Mouse (Mus musculus): ENCODE measurements at regions not wholly inside any gene's neighbourhood (a gene's known extent, or its start where the extent isn't known, plus 50 kb on each side); places are given as distances from the start of the nearest gene placed in this dataset.

DNA sequence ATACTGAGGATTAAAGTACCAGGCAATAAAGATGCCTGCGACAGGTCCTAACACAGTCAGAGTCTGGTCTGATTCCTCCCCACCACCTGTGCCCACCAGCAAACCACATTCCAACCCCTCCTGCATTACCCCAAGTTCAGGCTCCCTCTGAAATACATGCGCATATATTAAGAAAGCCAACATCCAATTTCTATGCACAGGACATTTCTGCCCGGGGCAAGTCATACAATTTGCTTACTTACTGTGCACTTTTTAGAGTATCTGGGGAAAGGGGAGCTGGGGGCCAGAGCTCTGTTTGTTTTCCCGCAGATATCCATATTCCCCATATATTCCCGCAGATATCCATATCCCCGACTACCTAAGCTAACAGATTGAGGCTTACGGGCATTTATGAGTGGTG lies 261.1 kb upstream of the Srrm4 start:
- H3K4me2 ChIP-seq (replicated peaks; ENCODE audit: low read depth, low read length), result no peak overlapping the region
- H3K4me3 ChIP-seq (ENCODE audit: low read depth, low read length), result no peak overlapping the region
- no peak for ATAC-seq (ENCODE audit: insufficient number of reproducible peaks, insufficient read depth, low FRiP score, low read depth)
- H3K4me1 ChIP-seq (ENCODE audit: control insufficient read depth, insufficient read depth, low read length), result no peaks in the 10 kb centered on the region
- H3K27me3 ChIP-seq (ENCODE audit: control insufficient read depth, insufficient read depth, low read length), result no peaks in the 10 kb centered on the region
- H3K27ac ChIP-seq (ENCODE audit: low read length), result no peak overlapping the region
- H3K9ac ChIP-seq (replicated peaks; ENCODE audit: low read depth, low read length), result no peak overlapping the region
- 85% methylated on average over 7 of the region's 7 CpGs for WGBS
- no peaks in the 10 kb centered on the region for H3K9me3 ChIP-seq (ENCODE audit: control insufficient read depth, low read depth, low read length)
- no peaks in the 10 kb centered on the region for H3K36me3 ChIP-seq (ENCODE audit: control insufficient read depth, insufficient read depth, low read length)

DNA sequence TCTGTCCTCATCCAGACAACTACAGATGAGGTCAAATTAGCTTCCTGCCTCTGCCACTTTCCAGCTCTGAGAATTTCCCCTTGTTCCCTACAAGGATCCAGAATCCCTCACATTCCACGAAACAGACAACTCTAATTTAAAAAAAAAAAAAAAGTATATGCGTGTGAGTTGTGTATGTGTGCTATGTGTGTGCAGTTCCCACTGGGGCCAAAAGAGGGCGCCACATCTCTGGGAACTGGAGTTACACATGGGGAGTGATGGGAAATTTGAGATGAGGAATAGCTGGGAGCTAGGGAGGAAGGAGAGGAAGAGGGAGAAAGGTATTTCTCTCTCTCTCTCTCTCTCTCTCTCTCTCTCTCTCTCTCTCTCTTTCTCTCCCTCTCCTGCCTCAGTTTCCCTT lies 240.3 kb upstream of the Srrm4 start:
- H3K9ac ChIP-seq (replicated peaks; ENCODE audit: low read depth, low read length), result no peak overlapping the region
- H3K36me3 ChIP-seq (ENCODE audit: control insufficient read depth, insufficient read depth, low read length), result no peaks in the 10 kb centered on the region
- no peak overlapping the region for H3K4me3 ChIP-seq (ENCODE audit: low read depth, low read length)
- H3K4me1 ChIP-seq (ENCODE audit: control insufficient read depth, insufficient read depth, low read length), result no peaks in the 10 kb centered on the region
- no peaks in the 10 kb centered on the region for H3K9me3 ChIP-seq (ENCODE audit: control insufficient read depth, low read depth, low read length)
- ATAC-seq (ENCODE audit: insufficient number of reproducible peaks, insufficient read depth, low FRiP score, low read depth), result no peak
- no peaks in the 10 kb centered on the region for H3K27me3 ChIP-seq (ENCODE audit: control insufficient read depth, insufficient read depth, low read length)
- H3K27ac ChIP-seq (ENCODE audit: low read length), result no peak overlapping the region
- H3K4me2 ChIP-seq (replicated peaks; ENCODE audit: low read depth, low read length), result no peak overlapping the region
- WGBS, result 69% methylated on average over 3 of the region's 3 CpGs

DNA sequence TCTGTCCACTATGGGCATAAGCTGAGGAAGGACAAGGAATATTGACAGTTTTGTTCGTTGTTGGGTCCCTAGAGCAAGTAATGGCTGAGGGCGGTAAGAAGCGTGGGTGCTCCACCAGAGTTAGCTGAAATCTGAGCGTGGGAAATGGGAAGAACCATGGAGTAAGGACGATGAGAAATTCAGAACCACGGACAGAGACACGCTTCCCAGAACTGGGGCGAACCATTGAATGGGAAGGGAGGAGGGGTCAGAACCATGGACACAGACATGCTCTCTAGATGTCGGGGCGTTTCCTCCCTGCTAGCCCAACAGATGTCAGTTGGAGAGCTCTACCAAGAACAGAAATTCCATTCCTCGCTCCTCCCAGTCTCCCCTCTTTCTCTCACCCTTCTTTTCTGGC lies 238.2 kb upstream of the Srrm4 start:
- no peaks in the 10 kb centered on the region for H3K36me3 ChIP-seq (ENCODE audit: control insufficient read depth, insufficient read depth, low read length)
- no peak overlapping the region for H3K4me3 ChIP-seq (ENCODE audit: low read depth, low read length)
- H3K4me1 ChIP-seq (ENCODE audit: control insufficient read depth, insufficient read depth, low read length), result no peaks in the 10 kb centered on the region
- H3K4me2 ChIP-seq (replicated peaks; ENCODE audit: low read depth, low read length), result no peak overlapping the region
- H3K27ac ChIP-seq (ENCODE audit: low read length), result no peak overlapping the region
- no peaks in the 10 kb centered on the region for H3K9me3 ChIP-seq (ENCODE audit: control insufficient read depth, low read depth, low read length)
- H3K27me3 ChIP-seq (ENCODE audit: control insufficient read depth, insufficient read depth, low read length), result no peaks in the 10 kb centered on the region
- 9% methylated on average over 11 of the region's 11 CpGs for WGBS
- no peak overlapping the region for H3K9ac ChIP-seq (replicated peaks; ENCODE audit: low read depth, low read length)
- no peak for ATAC-seq (ENCODE audit: insufficient number of reproducible peaks, insufficient read depth, low FRiP score, low read depth)

DNA sequence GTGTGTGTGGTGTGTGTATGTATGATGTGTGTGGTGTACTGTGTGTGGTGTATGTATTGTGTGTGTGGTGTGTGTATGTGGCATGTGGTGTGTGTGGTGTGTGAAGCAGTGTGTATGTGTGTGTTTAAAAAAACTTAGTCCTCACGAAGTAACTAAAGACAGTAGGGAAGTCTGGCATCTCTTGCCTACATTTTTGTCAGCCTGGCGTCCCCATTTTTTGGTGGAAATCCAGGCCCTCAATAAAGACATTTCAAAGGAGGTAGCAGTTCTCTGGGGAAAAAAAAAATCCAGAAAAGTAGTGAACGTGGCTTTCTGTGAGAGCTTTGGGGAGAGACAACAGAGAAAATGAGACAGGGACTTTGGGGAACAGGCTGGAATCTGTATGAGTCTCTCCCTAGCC lies 231.6 kb upstream of the Srrm4 start:
- Histone ChIP-seq H3K4me3 (ENCODE audit: low read depth, low read length) (no peak overlapping the region), H3K9ac (replicated peaks; ENCODE audit: low read depth, low read length) (no peak overlapping the region), H3K27me3 (ENCODE audit: control insufficient read depth, insufficient read depth, low read length) (no peaks in the 10 kb centered on the region), H3K4me2 (replicated peaks; ENCODE audit: low read depth, low read length) (no peak overlapping the region), H3K9me3 (ENCODE audit: control insufficient read depth, low read depth, low read length) (no peaks in the 10 kb centered on the region), H3K27ac (ENCODE audit: low read length) (no peak overlapping the region), H3K36me3 (ENCODE audit: control insufficient read depth, insufficient read depth, low read length) (no peaks in the 10 kb centered on the region), H3K4me1 (ENCODE audit: control insufficient read depth, insufficient read depth, low read length) (no peaks in the 10 kb centered on the region)
- 79% methylated on average over 3 of the region's 3 CpGs for WGBS
- ATAC-seq (ENCODE audit: insufficient number of reproducible peaks, insufficient read depth, low FRiP score, low read depth), result no peak

DNA sequence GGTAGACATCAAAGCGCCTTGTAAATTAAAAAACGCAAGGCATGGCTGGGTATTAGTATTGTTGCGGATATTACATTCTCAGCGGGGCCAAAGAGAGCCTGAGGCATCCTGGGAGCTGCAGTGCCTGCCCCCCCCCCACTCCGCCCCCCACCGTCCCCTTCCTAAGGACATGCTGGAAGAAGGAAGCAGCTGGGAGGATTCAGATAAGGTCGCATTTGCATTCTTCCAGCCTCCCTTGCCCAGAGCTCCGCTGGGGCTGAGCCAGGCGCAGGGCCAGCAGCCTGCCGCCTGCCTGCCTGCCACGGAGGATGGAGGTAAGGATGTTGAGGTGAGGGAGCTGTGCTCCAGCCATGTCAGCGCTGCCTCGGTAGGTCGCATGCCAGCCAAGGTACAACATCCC lies 230.5 kb upstream of the Srrm4 start:
- no peak overlapping the region for H3K9ac ChIP-seq (replicated peaks; ENCODE audit: low read depth, low read length)
- H3K27ac ChIP-seq (ENCODE audit: low read length), result no peak overlapping the region
- no peaks in the 10 kb centered on the region for H3K27me3 ChIP-seq (ENCODE audit: control insufficient read depth, insufficient read depth, low read length)
- H3K4me2 ChIP-seq (replicated peaks; ENCODE audit: low read depth, low read length), result no peak overlapping the region
- H3K36me3 ChIP-seq (ENCODE audit: control insufficient read depth, insufficient read depth, low read length), result no peaks in the 10 kb centered on the region
- ATAC-seq (ENCODE audit: insufficient number of reproducible peaks, insufficient read depth, low FRiP score, low read depth), result no peak
- H3K4me3 ChIP-seq (ENCODE audit: low read depth, low read length), result no peak overlapping the region
- 29% methylated on average over 14 of the region's 14 CpGs for WGBS
- H3K9me3 ChIP-seq (ENCODE audit: control insufficient read depth, low read depth, low read length), result no peaks in the 10 kb centered on the region
- H3K4me1 ChIP-seq (ENCODE audit: control insufficient read depth, insufficient read depth, low read length), result no peaks in the 10 kb centered on the region

DNA sequence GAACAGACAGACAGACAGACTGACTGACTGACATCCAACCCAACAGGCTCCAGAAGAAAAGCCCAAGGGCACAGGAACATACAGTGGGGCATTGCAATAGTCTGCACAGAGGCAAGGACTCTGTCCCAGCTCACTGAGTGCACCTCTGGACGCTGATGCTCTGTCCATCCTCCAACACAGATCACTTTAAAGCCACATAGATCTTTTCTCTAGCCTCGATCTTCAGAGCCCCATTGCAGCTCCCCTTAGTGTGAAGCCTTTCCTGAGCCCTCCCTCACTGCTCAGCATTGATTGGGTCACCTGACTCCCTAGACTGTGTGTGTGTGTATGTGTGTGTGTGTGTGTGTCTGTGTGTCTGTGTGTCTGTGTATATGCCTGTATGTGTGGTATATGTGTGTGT lies 218.2 kb upstream of the Srrm4 start:
- H3K27me3 ChIP-seq (ENCODE audit: control insufficient read depth, insufficient read depth, low read length), result no peaks in the 10 kb centered on the region
- no peaks in the 10 kb centered on the region for H3K9me3 ChIP-seq (ENCODE audit: control insufficient read depth, low read depth, low read length)
- H3K4me3 ChIP-seq (ENCODE audit: low read depth, low read length), result no peak overlapping the region
- H3K36me3 ChIP-seq (ENCODE audit: control insufficient read depth, insufficient read depth, low read length), result no peaks in the 10 kb centered on the region
- no peak overlapping the region for H3K9ac ChIP-seq (replicated peaks; ENCODE audit: low read depth, low read length)
- H3K4me1 ChIP-seq (ENCODE audit: control insufficient read depth, insufficient read depth, low read length), result no peaks in the 10 kb centered on the region
- H3K27ac ChIP-seq (ENCODE audit: low read length), result no peak overlapping the region
- H3K4me2 ChIP-seq (replicated peaks; ENCODE audit: low read depth, low read length), result no peak overlapping the region
- no peak for ATAC-seq (ENCODE audit: insufficient number of reproducible peaks, insufficient read depth, low FRiP score, low read depth)
- 48% methylated on average over 2 of the region's 2 CpGs for WGBS

DNA sequence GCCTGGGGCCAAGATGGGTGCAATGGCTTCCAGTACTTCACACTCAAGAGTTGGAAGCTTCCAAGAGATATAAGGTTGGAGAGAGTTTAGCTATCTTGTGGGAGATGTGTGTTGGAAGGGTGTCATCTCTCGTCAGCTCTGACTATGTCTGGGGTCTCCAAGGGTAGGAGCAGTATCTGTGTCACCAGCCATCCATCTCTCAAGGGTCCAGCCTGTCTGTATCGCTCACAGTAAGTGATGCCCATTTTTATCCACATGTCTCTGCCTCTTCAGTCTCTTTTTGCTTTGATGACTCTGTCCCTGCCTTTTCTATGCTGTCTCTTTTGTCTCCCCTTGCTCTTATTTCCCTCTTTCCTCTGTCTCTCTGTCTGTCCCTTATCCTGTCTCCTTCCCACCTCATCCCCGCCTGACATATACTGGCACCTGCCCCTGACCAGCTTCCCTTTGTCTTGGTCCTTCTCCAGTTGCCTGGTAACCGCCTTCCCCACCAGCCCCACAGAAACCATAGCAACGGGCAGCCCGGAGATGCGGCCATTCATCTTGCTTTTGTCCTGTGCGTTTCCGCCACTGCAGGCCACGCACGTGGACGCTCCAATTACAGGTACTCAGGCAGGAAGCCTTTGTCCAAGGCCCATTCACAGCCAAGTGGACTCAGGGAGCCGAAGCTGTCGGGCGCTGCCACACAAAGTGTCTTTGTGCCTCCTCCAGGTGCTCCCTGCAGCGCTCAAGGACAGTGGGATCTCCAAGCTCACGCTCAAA lies 217.6 kb upstream of the Srrm4 start:
- Histone ChIP-seq H3K27ac (ENCODE audit: low read length) (no peak overlapping the region), H3K9ac (replicated peaks; ENCODE audit: low read depth, low read length) (no peak overlapping the region), H3K9me3 (ENCODE audit: control insufficient read depth, low read depth, low read length) (no peaks in the 10 kb centered on the region), H3K4me2 (replicated peaks; ENCODE audit: low read depth, low read length) (no peak overlapping the region), H3K4me1 (ENCODE audit: control insufficient read depth, insufficient read depth, low read length) (no peaks in the 10 kb centered on the region), H3K36me3 (ENCODE audit: control insufficient read depth, insufficient read depth, low read length) (no peaks in the 10 kb centered on the region), H3K4me3 (ENCODE audit: low read depth, low read length) (no peak overlapping the region), H3K27me3 (ENCODE audit: control insufficient read depth, insufficient read depth, low read length) (no peaks in the 10 kb centered on the region)
- WGBS, result 42% methylated on average over 17 of the region's 17 CpGs
- ATAC-seq (ENCODE audit: insufficient number of reproducible peaks, insufficient read depth, low FRiP score, low read depth), result no peak

DNA sequence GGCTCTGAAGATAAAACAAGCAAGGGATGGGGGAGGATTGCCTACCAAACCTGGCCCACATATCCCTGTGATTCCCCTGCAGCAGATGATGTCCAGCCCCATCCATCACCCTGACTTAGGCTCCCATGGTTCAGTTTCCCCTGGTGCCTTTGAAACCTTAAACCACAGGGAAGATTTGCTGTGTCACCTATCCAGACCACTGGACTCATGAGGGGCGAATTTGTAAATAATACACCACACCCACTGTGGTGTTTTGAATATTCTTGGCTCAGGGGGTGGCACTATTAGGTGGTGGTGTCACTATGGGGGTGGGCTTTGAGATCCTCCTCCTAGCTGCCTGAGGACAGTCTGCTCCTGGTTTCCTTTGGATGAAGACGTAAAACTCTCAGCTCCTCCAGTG lies 205.8 kb upstream of the Srrm4 start:
- H3K4me1 ChIP-seq (ENCODE audit: control insufficient read depth, insufficient read depth, low read length), result no peaks in the 10 kb centered on the region
- no peaks in the 10 kb centered on the region for H3K27me3 ChIP-seq (ENCODE audit: control insufficient read depth, insufficient read depth, low read length)
- H3K27ac ChIP-seq (ENCODE audit: low read length), result no peak overlapping the region
- H3K4me3 ChIP-seq (ENCODE audit: low read depth, low read length), result no peak overlapping the region
- no peak for ATAC-seq (ENCODE audit: insufficient number of reproducible peaks, insufficient read depth, low FRiP score, low read depth)
- H3K36me3 ChIP-seq (ENCODE audit: control insufficient read depth, insufficient read depth, low read length), result no peaks in the 10 kb centered on the region
- H3K4me2 ChIP-seq (replicated peaks; ENCODE audit: low read depth, low read length), result no peak overlapping the region
- no peaks in the 10 kb centered on the region for H3K9me3 ChIP-seq (ENCODE audit: control insufficient read depth, low read depth, low read length)
- no peak overlapping the region for H3K9ac ChIP-seq (replicated peaks; ENCODE audit: low read depth, low read length)
- 29% methylated on average over 2 of the region's 2 CpGs for WGBS

DNA sequence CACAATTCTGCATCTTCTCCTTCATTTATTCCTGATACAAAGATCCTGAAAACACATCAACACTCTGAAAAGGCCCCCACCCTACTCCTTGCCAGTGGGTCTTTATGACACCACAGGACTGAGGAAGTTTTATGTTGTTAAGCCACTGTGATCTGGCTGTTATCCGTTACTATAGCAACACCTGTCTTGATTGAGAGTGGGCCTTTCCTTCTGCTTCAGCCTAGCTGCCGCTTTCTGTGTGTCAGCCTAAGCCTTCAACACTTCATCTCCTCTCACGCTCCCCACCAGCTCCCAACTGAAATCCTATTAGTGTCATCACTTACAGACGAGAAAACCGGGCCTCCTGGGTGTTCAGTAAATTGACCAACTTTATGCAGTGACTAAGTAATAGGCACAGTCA lies 203.6 kb upstream of the Srrm4 start:
- H3K9ac ChIP-seq (replicated peaks; ENCODE audit: low read depth, low read length), result no peak overlapping the region
- no peak overlapping the region for H3K27ac ChIP-seq (ENCODE audit: low read length)
- no peaks in the 10 kb centered on the region for H3K4me1 ChIP-seq (ENCODE audit: control insufficient read depth, insufficient read depth, low read length)
- H3K4me2 ChIP-seq (replicated peaks; ENCODE audit: low read depth, low read length), result no peak overlapping the region
- no peak overlapping the region for H3K4me3 ChIP-seq (ENCODE audit: low read depth, low read length)
- no peaks in the 10 kb centered on the region for H3K36me3 ChIP-seq (ENCODE audit: control insufficient read depth, insufficient read depth, low read length)
- 49% methylated on average over 5 of the region's 5 CpGs for WGBS
- H3K9me3 ChIP-seq (ENCODE audit: control insufficient read depth, low read depth, low read length), result no peaks in the 10 kb centered on the region
- no peak for ATAC-seq (ENCODE audit: insufficient number of reproducible peaks, insufficient read depth, low FRiP score, low read depth)
- no peaks in the 10 kb centered on the region for H3K27me3 ChIP-seq (ENCODE audit: control insufficient read depth, insufficient read depth, low read length)

All from stomach, embryonic 14.5 days (tissue).